Mouse (Mus musculus): ENCODE data around the gene Rwdd3. TPM values are rescaled to one million over a fixed set of nuclear protein-coding genes. Genes with fewer than 3 reads are reported as not detected.

Rwdd3 gene
- polyA plus RNA-seq (2014; fragmentation: Nextera tagmentation; extraction: Ambion mirVana) = 6.1 and 6.6 TPM in 2 replicates

GRCm38 (mm10) chr3:121171243-121171871 lies at the start of gene Rwdd3:
Gene Rwdd3, minus strand, starts transcription at chr3:121171695.
- under 1% methylated on average over 36 of the region's 40 CpGs for WGBS
- peak within 1 kb of the TSS; percentile 64 for H3K9ac ChIP-seq
- peak within 1 kb of the TSS; percentile 52 for H3K4me3 ChIP-seq (replicated peaks; ENCODE audit: low read length)
- H3K36me3 ChIP-seq (replicated peaks; ENCODE audit: control insufficient read depth, insufficient read depth) = no peaks in the 10 kb centered on the region
- 0 out of 2 replicates have a peak, but pooled peaks cover 8% of the 10 kb centered on the region for H3K4me1 ChIP-seq (replicated peaks; ENCODE audit: control insufficient read depth, insufficient read depth, low read length)
- peak; percentile 80 for DNase-seq (ENCODE audit: low spot score)
- H3K4me2 ChIP-seq (replicated peaks) = peak within 1 kb of the TSS; percentile 67
- peak; percentile 93 for ATAC-seq (ENCODE audit: low FRiP score)
- peak within 1 kb of the TSS; percentile 48; the same call in 1 of the 2 replicates for H3K27ac ChIP-seq
- no peaks in the 10 kb centered on the region for H3K9me3 ChIP-seq (ENCODE audit: control insufficient read depth, low read length)
- H3K27me3 ChIP-seq (ENCODE audit: control insufficient read depth, insufficient read depth, low read length) = no peaks in the 10 kb centered on the region

- no peak for DNase-seq (ENCODE audit: low spot score)
- H3K27me3 ChIP-seq (ENCODE audit: control insufficient read depth, insufficient read depth, low read length) = no peaks in the 10 kb centered on the region
- no peak overlapping the region for H3K4me3 ChIP-seq (replicated peaks; ENCODE audit: low read length)
- 88% methylated on average over 6 of the region's 6 CpGs for WGBS
- no peak overlapping the region for H3K9ac ChIP-seq
- no peak overlapping the region for H3K4me2 ChIP-seq (replicated peaks)
- no peak overlapping the region for H3K27ac ChIP-seq
- ATAC-seq (ENCODE audit: low FRiP score) = no peak
- no peaks in the 10 kb centered on the region for H3K36me3 ChIP-seq (replicated peaks; ENCODE audit: control insufficient read depth, insufficient read depth)
- no peaks in the 10 kb centered on the region for H3K4me1 ChIP-seq (replicated peaks; ENCODE audit: control insufficient read depth, insufficient read depth, low read length)
- no peaks in the 10 kb centered on the region for H3K9me3 ChIP-seq (ENCODE audit: control insufficient read depth, low read length)
Observed at GRCm38 (mm10) chr3:121217011-121217410, 45.5 kb upstream of the Rwdd3 start.

GRCm38 (mm10) chr3:121213501-121213900 lies 42.0 kb upstream of the Rwdd3 start:
- ATAC-seq (ENCODE audit: low FRiP score) (no peak), DNase-seq (ENCODE audit: low spot score) (no peak)
- no peak overlapping the region for H3K4me2 ChIP-seq (replicated peaks)
- no peak overlapping the region for H3K4me3 ChIP-seq (replicated peaks; ENCODE audit: low read length)
- H3K27me3 ChIP-seq (ENCODE audit: control insufficient read depth, insufficient read depth, low read length) = no peaks in the 10 kb centered on the region
- no peak overlapping the region for H3K9ac ChIP-seq
- H3K9me3 ChIP-seq (ENCODE audit: control insufficient read depth, low read length) = no peaks in the 10 kb centered on the region
- no peaks in the 10 kb centered on the region for H3K4me1 ChIP-seq (replicated peaks; ENCODE audit: control insufficient read depth, insufficient read depth, low read length)
- WGBS = 80% methylated on average over 3 of the region's 3 CpGs
- H3K27ac ChIP-seq = no peak overlapping the region
- H3K36me3 ChIP-seq (replicated peaks; ENCODE audit: control insufficient read depth, insufficient read depth) = no peaks in the 10 kb centered on the region

- DNase-seq (ENCODE audit: low spot score) = no peak
Observed at GRCm38 (mm10) chr3:121212156-121212555, 40.7 kb upstream of the Rwdd3 start.

GRCm38 (mm10) chr3:121208994-121209393 lies 37.5 kb upstream of the Rwdd3 start:
- H3K4me2 ChIP-seq (replicated peaks) = no peak overlapping the region
- H3K4me3 ChIP-seq (replicated peaks; ENCODE audit: low read length) = no peak overlapping the region
- H3K27ac ChIP-seq = no peak overlapping the region
- H3K36me3 ChIP-seq (replicated peaks; ENCODE audit: control insufficient read depth, insufficient read depth) = no peaks in the 10 kb centered on the region
- DNase-seq (ENCODE audit: low spot score) (no peak), ATAC-seq (ENCODE audit: low FRiP score) (no peak)
- 0 out of 2 replicates have a peak, but pooled peaks cover 2% of the 10 kb centered on the region for H3K4me1 ChIP-seq (replicated peaks; ENCODE audit: control insufficient read depth, insufficient read depth, low read length)
- H3K9me3 ChIP-seq (ENCODE audit: control insufficient read depth, low read length) = no peaks in the 10 kb centered on the region
- no peaks in the 10 kb centered on the region for H3K27me3 ChIP-seq (ENCODE audit: control insufficient read depth, insufficient read depth, low read length)
- H3K9ac ChIP-seq = no peak overlapping the region
- WGBS = 97% methylated on average over 5 of the region's 5 CpGs

More at GRCm38 (mm10) chr3:121212156-121212555, 40.7 kb upstream of the Rwdd3 start:
- no peak overlapping the region for H3K4me2 ChIP-seq (replicated peaks)
- H3K4me1 ChIP-seq (replicated peaks; ENCODE audit: control insufficient read depth, insufficient read depth, low read length) = no peaks in the 10 kb centered on the region
- H3K4me3 ChIP-seq (replicated peaks; ENCODE audit: low read length) = no peak overlapping the region
- H3K27ac ChIP-seq = no peak overlapping the region
- no peak overlapping the region for H3K9ac ChIP-seq
- 61% methylated on average over 1 of the region's 1 CpGs for WGBS
- H3K36me3 ChIP-seq (replicated peaks; ENCODE audit: control insufficient read depth, insufficient read depth) = no peaks in the 10 kb centered on the region
- H3K27me3 ChIP-seq (ENCODE audit: control insufficient read depth, insufficient read depth, low read length) = no peaks in the 10 kb centered on the region
- no peak for ATAC-seq (ENCODE audit: low FRiP score)
- H3K9me3 ChIP-seq (ENCODE audit: control insufficient read depth, low read length) = no peaks in the 10 kb centered on the region

GRCm38 (mm10) chr3:121206202-121206882 lies 34.8 kb upstream of the Rwdd3 start:
- H3K36me3 ChIP-seq (replicated peaks; ENCODE audit: control insufficient read depth, insufficient read depth) = no peaks in the 10 kb centered on the region
- H3K9me3 ChIP-seq (ENCODE audit: control insufficient read depth, low read length) = no peaks in the 10 kb centered on the region
- no peak overlapping the region for H3K4me2 ChIP-seq (replicated peaks)
- no peak overlapping the region for H3K27ac ChIP-seq
- 0 out of 2 replicates have a peak, but pooled peaks cover 5% of the 10 kb centered on the region for H3K4me1 ChIP-seq (replicated peaks; ENCODE audit: control insufficient read depth, insufficient read depth, low read length)
- no peak overlapping the region for H3K4me3 ChIP-seq (replicated peaks; ENCODE audit: low read length)
- 93% methylated on average over 19 of the region's 19 CpGs for WGBS
- DNase-seq (ENCODE audit: low spot score) (no peak), ATAC-seq (ENCODE audit: low FRiP score) (no peak)
- H3K27me3 ChIP-seq (ENCODE audit: control insufficient read depth, insufficient read depth, low read length) = no peaks in the 10 kb centered on the region
- H3K9ac ChIP-seq = no peak overlapping the region

GRCm38 (mm10) chr3:121202638-121203037 lies 31.1 kb upstream of the Rwdd3 start:
- no peak for DNase-seq (ENCODE audit: low spot score)
- H3K36me3 ChIP-seq (replicated peaks; ENCODE audit: control insufficient read depth, insufficient read depth) = no peaks in the 10 kb centered on the region

GRCm38 (mm10) chr3:121201012-121201747 lies 29.7 kb upstream of the Rwdd3 start:
- H3K9me3 ChIP-seq (ENCODE audit: control insufficient read depth, low read length) = no peaks in the 10 kb centered on the region
- 64% methylated on average over 11 of the region's 11 CpGs for WGBS
- ATAC-seq (ENCODE audit: low FRiP score) (no peak), DNase-seq (ENCODE audit: low spot score) (no peak)
- 0 out of 2 replicates have a peak, but pooled peaks cover 5% of the 10 kb centered on the region for H3K4me1 ChIP-seq (replicated peaks; ENCODE audit: control insufficient read depth, insufficient read depth, low read length)
- H3K4me2 ChIP-seq (replicated peaks) = no peak overlapping the region
- H3K27me3 ChIP-seq (ENCODE audit: control insufficient read depth, insufficient read depth, low read length) = no peaks in the 10 kb centered on the region
- H3K36me3 ChIP-seq (replicated peaks; ENCODE audit: control insufficient read depth, insufficient read depth) = no peaks in the 10 kb centered on the region
- H3K4me3 ChIP-seq (replicated peaks; ENCODE audit: low read length) = no peak overlapping the region
- H3K9ac ChIP-seq = no peak overlapping the region
- H3K27ac ChIP-seq = no peak overlapping the region

More at GRCm38 (mm10) chr3:121202638-121203037, 31.1 kb upstream of the Rwdd3 start:
- no peak for ATAC-seq (ENCODE audit: low FRiP score)
- WGBS = 88% methylated on average over 2 of the region's 2 CpGs
- H3K27me3 ChIP-seq (ENCODE audit: control insufficient read depth, insufficient read depth, low read length) = no peaks in the 10 kb centered on the region
- H3K27ac ChIP-seq = no peak overlapping the region
- 0 out of 2 replicates have a peak, but pooled peaks cover 5% of the 10 kb centered on the region for H3K4me1 ChIP-seq (replicated peaks; ENCODE audit: control insufficient read depth, insufficient read depth, low read length)
- H3K4me2 ChIP-seq (replicated peaks) = no peak overlapping the region
- H3K4me3 ChIP-seq (replicated peaks; ENCODE audit: low read length) = no peak overlapping the region
- H3K9ac ChIP-seq = no peak overlapping the region
- no peaks in the 10 kb centered on the region for H3K9me3 ChIP-seq (ENCODE audit: control insufficient read depth, low read length)

GRCm38 (mm10) chr3:121189199-121189598 lies 17.7 kb upstream of the Rwdd3 start:
- 82% methylated on average over 2 of the region's 2 CpGs for WGBS
- Histone ChIP-seq H3K9me3 (ENCODE audit: control insufficient read depth, low read length) (no peaks in the 10 kb centered on the region), H3K27me3 (ENCODE audit: control insufficient read depth, insufficient read depth, low read length) (no peaks in the 10 kb centered on the region), H3K36me3 (replicated peaks; ENCODE audit: control insufficient read depth, insufficient read depth) (no peaks in the 10 kb centered on the region), H3K4me2 (replicated peaks) (no peak overlapping the region), H3K4me3 (replicated peaks; ENCODE audit: low read length) (no peak overlapping the region), H3K9ac (no peak overlapping the region), H3K27ac (no peak overlapping the region), H3K4me1 (replicated peaks; ENCODE audit: control insufficient read depth, insufficient read depth, low read length) (no peaks in the 10 kb centered on the region)
- DNase-seq (ENCODE audit: low spot score) (no peak), ATAC-seq (ENCODE audit: low FRiP score) (no peak)
